Mouse (Mus musculus): Measurements from ENCODE around the gene Pbld1. TPM values are rescaled to one million over a fixed set of nuclear protein-coding genes. Genes with fewer than 3 reads are reported as not detected.

Gene Pbld1
- polyA plus RNA-seq, 1 experiment from 2014 or later: 0.74 TPM

DNA sequence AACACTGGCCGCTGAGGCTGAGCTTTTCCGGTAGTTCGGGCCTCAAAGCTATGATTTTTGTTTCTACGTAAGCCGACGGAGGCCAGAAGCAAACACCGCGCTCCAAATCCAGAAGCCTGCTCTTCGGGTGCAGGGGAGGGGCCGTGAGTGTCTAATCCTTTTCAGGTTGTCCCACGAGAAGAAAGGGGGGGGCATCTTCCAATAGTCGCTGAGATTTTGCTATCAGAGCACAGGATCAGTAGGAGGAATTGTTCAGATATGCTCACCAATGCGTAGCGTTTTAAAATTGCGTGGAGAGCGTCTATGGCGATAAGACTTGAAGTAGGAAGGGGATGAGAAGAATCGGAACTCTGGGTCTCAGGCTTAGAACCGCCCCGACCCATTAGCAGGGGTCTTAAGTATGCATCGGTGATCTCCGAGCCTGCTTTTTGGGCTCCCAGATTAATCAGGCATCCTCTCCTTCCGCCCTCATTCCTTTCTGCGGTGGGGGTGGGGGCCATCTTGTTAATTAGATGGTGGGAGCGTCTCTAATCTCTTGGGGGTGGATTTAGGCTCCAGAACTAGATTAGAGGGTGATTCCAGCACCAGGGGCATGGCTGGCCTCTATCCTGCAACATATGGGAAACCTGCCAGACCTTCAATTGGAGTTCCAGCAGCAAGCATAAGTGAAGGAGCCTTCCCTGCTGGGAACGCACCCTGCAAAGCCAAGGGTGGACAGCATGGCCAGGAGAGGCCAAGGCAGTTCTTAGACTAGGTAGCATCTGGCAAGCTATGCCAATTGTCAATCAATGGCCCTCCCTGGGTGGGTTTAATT lies 30.0 kb downstream of the Pbld1 start:
- Histone ChIP-seq H3K9me3 (replicated peaks; ENCODE audit: control insufficient read depth, low read length) (no peaks in the 10 kb centered on the region), H3K36me3 (replicated peaks; ENCODE audit: control insufficient read depth, insufficient read depth, low read depth, low read length) (no peaks in the 10 kb centered on the region), H3K4me1 (ENCODE audit: control insufficient read depth, insufficient read depth, low read length) (0 out of 2 replicates have a peak, but pooled peaks cover 2% of the 10 kb centered on the region), H3K9ac (replicated peaks; ENCODE audit: low read length) (peak overlapping the region; percentile 47), H3K27me3 (ENCODE audit: control insufficient read depth, insufficient read depth, low read length) (peaks cover 2% of the 10 kb centered on the region; the same call in 1 of the 2 replicates), H3K4me2 (ENCODE audit: low read depth, low read length) (peak overlapping the region; percentile 57), H3K4me3 (ENCODE audit: low read depth, low read length) (peak overlapping the region; percentile 27), H3K27ac (replicated peaks; ENCODE audit: low read depth, low read length) (no peak overlapping the region)
- peak; percentile 36 for DNase-seq (ENCODE audit: low spot score)
- no peak for ATAC-seq (replicated peaks; ENCODE audit: insufficient number of reproducible peaks, low FRiP score, low TSS enrichment, low read depth)
- 5% methylated on average over 26 of the region's 26 CpGs for WGBS

DNA sequence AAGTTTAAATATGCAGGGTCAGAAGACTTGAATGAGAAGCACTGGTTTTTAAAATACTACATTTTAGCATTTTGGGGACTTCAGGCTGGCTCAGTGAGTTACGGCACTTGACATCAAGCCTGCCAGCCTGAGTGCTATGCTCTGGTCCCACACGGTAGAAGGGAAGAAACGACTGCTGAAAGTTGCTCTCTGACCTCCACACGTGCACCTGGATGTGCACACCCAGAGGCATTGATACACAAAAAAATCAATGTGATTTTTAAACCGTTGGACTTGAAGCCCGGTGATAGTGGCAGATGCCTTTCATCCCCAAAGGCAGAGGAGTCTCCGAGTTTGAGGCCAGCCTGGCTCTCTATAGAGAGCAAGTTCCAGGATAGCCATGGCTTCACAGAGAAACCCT lies 32.0 kb downstream of the Pbld1 start:
- H3K4me3 ChIP-seq (ENCODE audit: low read depth, low read length): no peak overlapping the region
- no peak overlapping the region for H3K9ac ChIP-seq (replicated peaks; ENCODE audit: low read length)
- 71% methylated on average over 7 of the region's 7 CpGs for WGBS
- 0 out of 2 replicates have a peak, but pooled peaks cover 2% of the 10 kb centered on the region for H3K4me1 ChIP-seq (ENCODE audit: control insufficient read depth, insufficient read depth, low read length)
- no peak overlapping the region for H3K4me2 ChIP-seq (ENCODE audit: low read depth, low read length)
- no peaks in the 10 kb centered on the region for H3K36me3 ChIP-seq (replicated peaks; ENCODE audit: control insufficient read depth, insufficient read depth, low read depth, low read length)
- H3K27me3 ChIP-seq (ENCODE audit: control insufficient read depth, insufficient read depth, low read length): peaks cover 2% of the 10 kb centered on the region; the same call in 1 of the 2 replicates
- H3K9me3 ChIP-seq (replicated peaks; ENCODE audit: control insufficient read depth, low read length): no peaks in the 10 kb centered on the region
- ATAC-seq (replicated peaks; ENCODE audit: insufficient number of reproducible peaks, low FRiP score, low TSS enrichment, low read depth): no peak
- no peak for DNase-seq (ENCODE audit: low spot score)
- no peak overlapping the region for H3K27ac ChIP-seq (replicated peaks; ENCODE audit: low read depth, low read length)

DNA sequence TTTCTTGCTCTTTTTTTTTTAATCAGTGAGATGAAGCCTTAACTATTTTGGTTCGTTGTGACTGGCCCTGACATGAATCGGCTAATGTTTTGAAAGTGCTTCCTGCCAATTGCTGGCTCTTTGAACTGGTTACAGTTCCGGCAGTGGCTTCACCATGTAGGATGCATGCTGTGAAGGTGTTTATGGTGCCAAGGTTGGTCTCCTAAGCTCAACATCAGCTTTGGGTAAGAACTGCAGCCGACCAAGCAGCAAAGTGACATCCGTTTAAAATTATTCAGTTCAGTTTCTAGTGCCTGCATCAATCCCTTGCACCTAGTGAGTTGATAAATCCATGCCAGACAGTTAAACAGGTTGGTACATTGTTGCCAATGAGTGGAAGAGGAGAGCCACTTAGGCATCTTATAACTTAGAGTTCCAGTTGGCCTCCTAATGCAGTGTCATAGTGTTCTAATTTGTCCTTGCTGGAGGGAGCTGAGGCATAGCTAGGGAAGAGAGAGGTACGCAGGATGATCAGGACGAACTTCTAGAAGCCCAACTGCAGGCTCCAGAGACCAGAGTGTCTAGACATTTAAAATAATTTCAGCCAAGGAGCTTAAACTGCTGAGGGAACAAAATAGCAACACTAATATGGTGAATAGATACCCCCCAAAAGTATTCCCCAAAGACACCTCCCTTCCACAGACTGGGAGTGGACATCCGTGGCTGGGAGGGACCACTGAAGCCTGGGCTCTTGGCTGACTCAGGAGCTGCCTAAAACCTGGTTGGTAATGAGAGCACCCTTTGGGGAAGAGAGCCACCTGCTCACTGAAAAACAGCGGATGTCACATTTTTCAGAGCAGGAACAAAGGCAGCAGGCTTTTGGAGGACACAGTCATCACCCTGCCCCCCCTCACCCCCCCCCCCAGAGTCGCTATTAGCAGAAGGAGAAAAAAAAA lies 32.9 kb downstream of the Pbld1 start:
- Histone ChIP-seq H3K27me3 (ENCODE audit: control insufficient read depth, insufficient read depth, low read length) (peaks cover 2% of the 10 kb centered on the region; the same call in 1 of the 2 replicates), H3K4me1 (ENCODE audit: control insufficient read depth, insufficient read depth, low read length) (0 out of 2 replicates have a peak, but pooled peaks cover 2% of the 10 kb centered on the region), H3K9me3 (replicated peaks; ENCODE audit: control insufficient read depth, low read length) (no peaks in the 10 kb centered on the region), H3K36me3 (replicated peaks; ENCODE audit: control insufficient read depth, insufficient read depth, low read depth, low read length) (no peaks in the 10 kb centered on the region), H3K27ac (replicated peaks; ENCODE audit: low read depth, low read length) (no peak overlapping the region), H3K4me2 (ENCODE audit: low read depth, low read length) (no peak overlapping the region), H3K4me3 (ENCODE audit: low read depth, low read length) (no peak overlapping the region), H3K9ac (replicated peaks; ENCODE audit: low read length) (no peak overlapping the region)
- no peak for DNase-seq (ENCODE audit: low spot score)
- 76% methylated on average over 10 of the region's 10 CpGs for WGBS
- ATAC-seq (replicated peaks; ENCODE audit: insufficient number of reproducible peaks, low FRiP score, low TSS enrichment, low read depth): no peak

DNA sequence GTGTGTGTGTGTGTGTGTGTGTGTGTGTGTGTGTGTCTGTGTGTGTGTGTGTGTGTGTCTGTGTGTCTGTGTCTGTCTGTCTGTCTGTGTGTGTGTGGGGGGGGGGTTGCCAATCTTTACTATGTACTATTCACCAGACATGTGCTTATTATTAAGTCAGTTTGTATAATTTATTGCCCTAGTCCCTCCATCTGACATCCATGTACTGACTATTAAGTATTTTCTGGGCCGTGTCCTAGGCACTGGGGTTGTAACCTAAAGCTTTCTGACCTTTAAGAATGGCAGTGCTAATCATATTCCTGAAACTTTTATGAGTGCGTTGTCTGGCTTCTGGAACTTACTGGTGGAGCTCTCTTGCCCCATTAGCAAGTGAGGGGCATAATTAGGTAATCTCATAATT lies 36.8 kb downstream of the Pbld1 start:
- 48% methylated on average over 2 of the region's 2 CpGs for WGBS
- peaks cover 4% of the 10 kb centered on the region; the same call in 1 of the 2 replicates for H3K4me1 ChIP-seq (ENCODE audit: control insufficient read depth, insufficient read depth, low read length)
- H3K36me3 ChIP-seq (replicated peaks; ENCODE audit: control insufficient read depth, insufficient read depth, low read depth, low read length): no peaks in the 10 kb centered on the region
- H3K27me3 ChIP-seq (ENCODE audit: control insufficient read depth, insufficient read depth, low read length): peaks cover 9% of the 10 kb centered on the region
- no peak for DNase-seq (ENCODE audit: low spot score)
- no peaks in the 10 kb centered on the region for H3K9me3 ChIP-seq (replicated peaks; ENCODE audit: control insufficient read depth, low read length)
- H3K4me2 ChIP-seq (ENCODE audit: low read depth, low read length): no peak overlapping the region
- ATAC-seq (replicated peaks; ENCODE audit: insufficient number of reproducible peaks, low FRiP score, low TSS enrichment, low read depth): no peak
- no peak overlapping the region for H3K27ac ChIP-seq (replicated peaks; ENCODE audit: low read depth, low read length)
- no peak overlapping the region for H3K4me3 ChIP-seq (ENCODE audit: low read depth, low read length)
- no peak overlapping the region for H3K9ac ChIP-seq (replicated peaks; ENCODE audit: low read length)

DNA sequence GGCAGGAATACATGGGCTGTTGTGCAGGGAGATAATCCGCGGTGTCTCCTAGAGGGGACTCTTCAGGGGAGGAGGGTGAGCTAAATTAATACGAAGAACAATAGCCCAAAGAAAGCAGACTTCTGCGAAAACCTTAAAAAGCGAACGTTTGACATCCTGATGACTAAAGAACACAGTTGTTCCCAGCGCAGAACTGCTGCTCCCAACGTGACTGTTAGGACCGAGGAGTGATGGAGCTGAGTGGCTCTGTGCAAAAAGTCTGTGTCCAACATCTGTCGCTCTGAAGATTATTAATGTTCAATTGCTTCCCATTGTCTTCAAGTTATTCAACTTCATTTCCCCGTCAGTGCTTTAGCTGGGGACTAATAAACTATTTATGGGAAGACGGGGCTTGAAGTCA lies 38.2 kb downstream of the Pbld1 start:
- 67% methylated on average over 12 of the region's 12 CpGs for WGBS
- no peak overlapping the region for H3K4me2 ChIP-seq (ENCODE audit: low read depth, low read length)
- peaks cover 9% of the 10 kb centered on the region for H3K27me3 ChIP-seq (ENCODE audit: control insufficient read depth, insufficient read depth, low read length)

DNA sequence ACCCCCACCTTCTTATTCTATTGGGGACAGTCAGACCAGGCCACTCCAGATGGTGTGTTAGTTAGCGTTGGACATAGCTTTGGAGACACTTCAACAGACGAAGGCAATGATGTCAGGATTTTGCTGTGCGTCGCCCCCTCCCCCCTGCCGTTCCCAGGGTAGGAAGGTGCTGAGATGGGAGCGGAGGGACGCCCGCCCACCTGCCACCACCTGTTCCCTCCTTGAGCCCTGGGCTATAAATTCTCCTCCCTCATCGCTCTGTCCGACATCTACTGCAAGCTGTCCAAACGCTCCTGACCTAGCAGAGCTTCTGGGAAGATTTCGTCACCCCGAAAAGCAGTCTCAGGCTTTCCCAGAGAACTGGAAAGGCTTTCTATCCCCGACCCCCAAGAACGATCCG lies 39.6 kb downstream of the Pbld1 start, which contains the start of gene Atoh7:
Atoh7 (plus strand) TSS at position 131 of the 400 bp plus-strand sequence.
- DNase-seq (ENCODE audit: low spot score): no peak
- Histone ChIP-seq H3K4me1 (ENCODE audit: control insufficient read depth, insufficient read depth, low read length) (peaks cover 4% of the 10 kb centered on the region; the same call in 1 of the 2 replicates), H3K27ac (replicated peaks; ENCODE audit: low read depth, low read length) (no peak within 1 kb of the TSS), H3K9ac (replicated peaks; ENCODE audit: low read length) (peak within 1 kb of the TSS; percentile 69), H3K9me3 (replicated peaks; ENCODE audit: control insufficient read depth, low read length) (no peaks in the 10 kb centered on the region), H3K27me3 (ENCODE audit: control insufficient read depth, insufficient read depth, low read length) (peaks cover 9% of the 10 kb centered on the region), H3K36me3 (replicated peaks; ENCODE audit: control insufficient read depth, insufficient read depth, low read depth, low read length) (no peaks in the 10 kb centered on the region), H3K4me3 (ENCODE audit: low read depth, low read length) (peak within 1 kb of the TSS; percentile 55), H3K4me2 (ENCODE audit: low read depth, low read length) (peak within 1 kb of the TSS; percentile 93)
- no peak for ATAC-seq (replicated peaks; ENCODE audit: insufficient number of reproducible peaks, low FRiP score, low TSS enrichment, low read depth)
- 7% methylated on average over 16 of the region's 16 CpGs for WGBS

More for the DNA sequence above, 38.2 kb downstream of the Pbld1 start:
- Histone ChIP-seq H3K36me3 (replicated peaks; ENCODE audit: control insufficient read depth, insufficient read depth, low read depth, low read length) (no peaks in the 10 kb centered on the region), H3K9ac (replicated peaks; ENCODE audit: low read length) (no peak overlapping the region), H3K9me3 (replicated peaks; ENCODE audit: control insufficient read depth, low read length) (no peaks in the 10 kb centered on the region), H3K27ac (replicated peaks; ENCODE audit: low read depth, low read length) (no peak overlapping the region), H3K4me3 (ENCODE audit: low read depth, low read length) (no peak overlapping the region), H3K4me1 (ENCODE audit: control insufficient read depth, insufficient read depth, low read length) (peaks cover 4% of the 10 kb centered on the region; the same call in 1 of the 2 replicates)
- DNase-seq (ENCODE audit: low spot score) (no peak), ATAC-seq (replicated peaks; ENCODE audit: insufficient number of reproducible peaks, low FRiP score, low TSS enrichment, low read depth) (no peak)

DNA sequence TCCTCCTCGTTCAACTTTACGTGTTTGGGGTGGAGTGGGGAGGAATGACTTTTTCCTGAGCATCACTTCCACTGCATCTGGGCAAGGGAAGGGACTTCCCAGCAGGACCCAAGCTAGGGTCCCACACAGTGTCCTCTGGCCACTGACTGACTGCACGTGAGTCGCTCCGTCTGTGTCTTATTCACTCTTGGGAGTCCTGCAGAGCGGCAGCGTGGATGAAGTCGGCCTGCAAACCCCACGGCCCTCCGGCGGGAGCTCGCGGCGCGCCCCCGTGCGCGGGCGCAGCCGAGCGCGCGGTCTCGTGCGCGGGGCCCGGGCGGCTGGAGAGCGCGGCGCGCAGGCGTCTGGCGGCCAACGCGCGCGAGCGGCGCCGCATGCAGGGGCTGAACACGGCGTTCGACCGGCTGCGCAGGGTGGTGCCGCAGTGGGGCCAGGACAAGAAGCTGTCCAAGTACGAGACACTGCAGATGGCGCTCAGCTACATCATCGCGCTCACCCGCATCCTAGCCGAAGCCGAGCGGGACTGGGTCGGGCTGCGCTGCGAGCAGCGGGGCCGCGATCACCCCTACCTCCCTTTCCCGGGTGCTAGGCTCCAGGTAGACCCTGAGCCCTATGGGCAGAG lies 40.1 kb downstream of the Pbld1 start:
- ATAC-seq (replicated peaks; ENCODE audit: insufficient number of reproducible peaks, low FRiP score, low TSS enrichment, low read depth): peak; percentile 84

More for the DNA sequence above, 40.1 kb downstream of the Pbld1 start:
- H3K27ac ChIP-seq (replicated peaks; ENCODE audit: low read depth, low read length): no peak overlapping the region
- peaks cover 4% of the 10 kb centered on the region; the same call in 1 of the 2 replicates for H3K4me1 ChIP-seq (ENCODE audit: control insufficient read depth, insufficient read depth, low read length)
- H3K4me2 ChIP-seq (ENCODE audit: low read depth, low read length): peak overlapping the region; percentile 93
- H3K4me3 ChIP-seq (ENCODE audit: low read depth, low read length): peak overlapping the region; percentile 55
- H3K27me3 ChIP-seq (ENCODE audit: control insufficient read depth, insufficient read depth, low read length): peaks cover 9% of the 10 kb centered on the region
- WGBS: under 1% methylated on average over 61 of the region's 62 CpGs
- no peaks in the 10 kb centered on the region for H3K9me3 ChIP-seq (replicated peaks; ENCODE audit: control insufficient read depth, low read length)
- H3K36me3 ChIP-seq (replicated peaks; ENCODE audit: control insufficient read depth, insufficient read depth, low read depth, low read length): no peaks in the 10 kb centered on the region
- peak; percentile 74 for DNase-seq (ENCODE audit: low spot score)
- peak overlapping the region; percentile 69 for H3K9ac ChIP-seq (replicated peaks; ENCODE audit: low read length)
